Mouse (Mus musculus): ENCODE results near the gene Grm7.

Gene Grm7

DNA sequence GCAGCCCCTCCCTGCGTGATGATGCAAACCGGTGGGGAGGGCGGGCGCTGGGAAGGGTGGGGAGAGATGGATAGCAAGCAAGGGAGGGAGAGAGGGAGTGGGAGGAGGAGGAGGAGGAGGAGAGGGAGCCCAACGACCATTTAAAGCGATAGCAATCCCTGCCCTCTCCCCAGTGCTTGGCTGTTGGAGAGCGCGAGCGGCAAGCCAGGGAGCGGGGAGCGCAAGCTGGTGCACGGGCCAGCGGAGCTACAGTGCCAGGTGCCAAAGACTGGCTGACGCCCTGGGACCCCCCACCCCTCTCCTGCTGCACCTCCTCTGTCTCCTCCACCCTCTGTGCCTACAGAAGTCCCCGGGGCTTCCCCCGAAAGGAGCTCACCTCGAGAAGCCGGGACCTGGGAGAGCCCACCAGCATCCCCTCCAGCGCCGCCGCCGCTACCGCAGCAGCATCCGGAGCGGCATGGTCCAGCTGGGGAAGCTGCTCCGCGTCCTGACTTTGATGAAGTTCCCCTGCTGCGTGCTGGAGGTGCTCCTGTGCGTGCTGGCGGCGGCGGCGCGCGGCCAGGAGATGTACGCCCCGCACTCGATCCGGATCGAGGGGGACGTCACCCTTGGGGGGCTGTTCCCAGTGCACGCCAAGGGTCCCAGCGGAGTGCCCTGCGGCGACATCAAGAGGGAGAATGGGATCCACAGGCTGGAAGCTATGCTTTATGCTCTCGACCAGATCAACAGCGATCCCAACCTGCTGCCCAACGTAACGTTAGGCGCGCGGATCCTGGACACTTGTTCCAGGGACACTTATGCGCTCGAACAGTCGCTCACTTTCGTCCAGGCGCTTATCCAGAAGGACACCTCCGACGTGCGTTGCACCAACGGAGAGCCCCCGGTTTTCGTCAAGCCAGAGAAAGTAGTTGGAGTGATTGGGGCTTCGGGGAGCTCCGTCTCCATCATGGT lies at the start of gene Grm7:
Gene Grm7, plus strand, starts transcription at position 171 of the 951 bp plus-strand sequence.
- DNase-seq = peak; percentile 77

GRCm38 (mm10) chr6:110645041-110645410 lies 355 bp upstream of the Grm7 start:
- no peak for DNase-seq

DNA sequence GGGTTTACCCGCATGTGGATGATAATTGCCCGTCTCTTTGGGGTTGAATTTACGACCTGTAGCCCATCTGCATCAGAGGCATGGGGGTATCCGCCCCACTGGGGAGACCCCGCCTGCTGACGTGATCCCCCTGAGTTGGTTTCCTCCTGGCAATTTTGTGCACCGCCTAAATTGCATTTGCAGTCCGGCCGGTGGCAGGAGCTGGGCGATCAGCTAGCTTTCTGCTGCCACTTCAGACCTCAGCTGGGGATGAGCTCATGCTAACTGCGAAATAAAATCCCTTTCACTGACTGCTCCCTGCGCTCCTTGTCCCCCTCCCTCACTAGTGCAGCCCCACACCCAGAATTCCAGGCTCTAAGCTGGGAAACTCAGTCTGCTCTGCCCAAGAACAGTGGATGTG lies 1.5 kb downstream of the Grm7 start:
- DNase-seq = peak; percentile 49

- no peak for DNase-seq
Measured at GRCm38 (mm10) chr6:110649227-110649626, 3.8 kb downstream of the Grm7 start.

DNA sequence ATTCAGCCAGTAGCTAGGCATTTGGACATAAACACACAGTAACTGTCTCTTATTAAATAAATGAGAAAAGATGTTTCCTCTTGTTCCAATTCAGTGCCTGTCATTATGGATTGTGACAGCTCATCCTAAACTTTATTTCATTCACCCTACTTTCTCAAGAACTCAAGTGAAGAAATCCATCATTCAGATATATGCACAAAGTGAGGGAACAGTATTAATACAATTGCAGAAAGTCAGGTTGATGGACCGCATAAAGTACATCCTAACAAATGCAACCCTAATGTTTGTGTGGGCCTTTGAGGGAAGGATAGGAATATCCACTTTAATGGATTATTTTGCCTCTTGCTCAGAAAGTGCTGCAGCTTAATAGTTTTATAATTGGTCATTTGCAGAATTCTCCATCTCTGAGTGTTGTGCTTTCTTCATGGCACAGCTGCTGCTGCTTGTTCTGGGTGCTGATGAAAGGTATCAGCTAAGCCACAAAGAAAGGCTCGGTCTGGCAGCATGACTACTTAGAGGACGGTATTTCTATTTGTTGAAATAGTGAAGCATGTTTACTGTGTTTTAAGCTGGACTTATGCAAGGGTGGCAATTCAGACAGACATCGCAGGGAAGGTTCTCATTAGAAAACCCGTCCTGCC lies 8.1 kb downstream of the Grm7 start:
- DNase-seq = no peak

GRCm38 (mm10) chr6:110664436-110664835 lies 19.1 kb downstream of the Grm7 start:
- no peak for DNase-seq

DNA sequence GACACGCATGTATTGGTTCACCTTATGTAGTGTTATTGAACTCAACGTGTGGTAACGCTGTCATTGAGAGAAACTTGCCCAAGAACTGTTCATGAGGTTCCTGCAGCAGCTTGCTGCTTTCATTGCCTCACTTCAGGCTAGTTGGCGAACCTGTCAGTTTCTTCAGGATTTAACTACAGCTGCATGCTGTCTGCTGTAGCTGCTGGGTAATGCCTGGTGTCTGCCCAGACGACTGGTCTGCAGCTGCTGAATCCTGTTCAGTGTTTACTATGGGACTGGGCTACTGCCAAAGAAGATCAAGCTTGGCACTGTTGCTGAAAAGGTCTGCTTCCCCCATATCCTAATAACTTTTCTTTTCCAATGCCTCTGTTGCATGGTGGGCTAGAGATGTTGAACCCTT lies 23.1 kb downstream of the Grm7 start:
- DNase-seq = no peak

- DNase-seq = peak; percentile 15
Measured at GRCm38 (mm10) chr6:110690954-110691353, 45.6 kb downstream of the Grm7 start.

DNA sequence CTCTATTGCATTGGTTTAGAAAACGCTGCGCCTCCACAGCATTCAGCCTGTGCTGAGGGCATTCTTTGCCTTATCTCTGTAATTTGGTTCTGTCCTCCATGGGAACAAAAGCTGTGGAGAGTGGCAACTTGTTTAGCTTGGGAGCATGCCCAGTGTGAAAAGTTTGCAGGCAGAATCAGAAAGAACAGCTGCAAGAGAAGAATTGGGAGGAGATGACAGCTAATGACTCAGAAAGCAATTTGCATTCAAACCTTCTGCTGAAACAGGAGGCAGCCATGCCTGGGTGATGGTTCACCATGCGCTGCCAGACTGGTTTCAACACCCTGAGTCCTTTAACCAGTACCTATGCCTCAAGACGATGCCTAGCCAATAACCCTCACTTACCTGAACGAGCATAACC lies 64.4 kb downstream of the Grm7 start:
- DNase-seq = peak; percentile 76

- no peak for DNase-seq
Measured at GRCm38 (mm10) chr6:110714943-110715342, 69.6 kb downstream of the Grm7 start.

DNA sequence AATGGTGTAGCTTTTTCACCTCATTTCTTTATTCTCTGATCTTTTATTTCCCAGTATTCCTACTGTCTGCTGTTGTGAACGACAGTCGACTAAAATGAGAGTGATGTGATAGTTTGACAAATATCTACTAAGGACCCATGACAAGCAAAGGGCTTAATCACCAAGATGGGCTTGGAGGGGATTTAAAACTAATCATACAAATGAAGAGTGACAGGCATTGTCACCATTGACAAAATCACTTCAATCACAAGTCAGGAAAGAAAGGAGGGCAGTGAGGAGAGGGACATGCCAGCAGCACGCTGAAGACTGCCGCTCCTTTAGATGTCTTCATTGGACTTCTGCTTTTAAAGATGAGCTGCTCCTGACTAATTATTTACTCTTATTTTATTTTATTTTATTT lies 78.0 kb downstream of the Grm7 start:
- DNase-seq = no peak

DNA sequence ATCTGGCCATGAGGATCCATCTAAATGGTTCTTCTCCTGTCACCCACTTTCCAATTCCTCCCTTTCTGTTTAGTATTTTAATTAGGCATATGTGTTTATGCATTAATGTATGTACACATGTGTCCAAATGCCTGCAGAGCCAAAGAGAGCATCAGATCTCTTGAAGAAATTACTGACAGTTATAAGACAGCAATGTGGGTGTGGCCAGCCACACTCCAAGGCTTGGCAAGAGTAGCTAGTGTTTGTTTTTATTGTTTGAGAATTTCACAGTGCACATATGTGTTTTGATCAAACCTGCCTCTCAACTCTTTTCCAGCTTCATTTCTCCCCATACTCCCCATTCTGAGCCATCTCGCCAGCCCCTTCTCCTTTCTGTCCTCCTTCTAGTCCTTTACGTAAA lies 88.5 kb downstream of the Grm7 start:
- DNase-seq = no peak

DNA sequence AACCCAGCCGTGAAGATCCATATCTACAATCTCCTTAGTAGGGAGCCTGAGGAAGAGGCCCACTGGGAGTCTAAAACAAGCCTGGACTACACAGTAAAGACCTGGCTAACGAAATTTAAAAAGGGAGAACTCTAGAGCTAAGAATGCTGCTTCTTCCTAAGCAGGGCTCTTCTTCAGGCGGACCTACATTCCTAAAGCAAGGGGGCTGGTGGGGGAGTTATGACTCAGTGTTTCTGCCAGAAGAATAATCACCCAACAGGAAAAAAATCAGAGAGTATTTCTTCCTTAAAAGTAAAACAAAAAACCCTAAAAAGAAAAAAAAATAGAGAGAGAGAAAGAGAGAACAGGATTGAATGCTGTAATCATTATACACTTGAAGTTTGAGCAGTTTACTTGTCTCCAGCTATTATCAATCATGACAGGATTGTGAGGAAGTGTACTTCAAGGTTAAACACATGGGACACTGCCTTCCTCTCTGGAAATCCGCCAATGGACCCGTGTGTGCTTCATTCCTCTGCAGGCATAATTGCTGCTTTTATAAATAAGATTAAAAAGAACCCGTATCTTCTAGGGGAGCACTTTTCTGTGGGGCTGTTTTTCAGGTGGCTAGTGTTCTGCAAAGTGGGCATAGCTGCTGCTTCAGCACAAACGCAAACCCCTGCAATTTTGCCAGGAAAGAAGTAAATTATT lies 98.7 kb downstream of the Grm7 start:
- no peak for DNase-seq

DNA sequence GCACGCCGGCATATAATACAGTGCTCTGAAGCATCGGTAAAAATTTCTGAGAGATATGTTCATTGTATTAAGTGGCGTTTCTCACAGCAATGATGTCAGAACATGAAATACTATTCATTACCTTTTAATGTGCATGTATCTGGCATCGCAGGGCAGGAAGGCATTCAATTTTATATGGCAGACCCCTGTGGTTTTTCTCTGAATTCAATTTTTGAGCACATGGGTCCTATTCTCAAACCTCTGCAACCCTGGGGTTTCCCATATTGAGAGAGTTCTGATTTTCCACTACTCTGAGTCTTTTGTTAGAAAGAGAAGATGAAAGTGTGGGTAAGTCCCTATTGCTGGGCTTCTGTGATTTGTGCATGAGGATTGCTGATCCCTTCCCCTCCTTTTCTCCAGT lies 110.5 kb downstream of the Grm7 start:
- no peak for DNase-seq

DNA sequence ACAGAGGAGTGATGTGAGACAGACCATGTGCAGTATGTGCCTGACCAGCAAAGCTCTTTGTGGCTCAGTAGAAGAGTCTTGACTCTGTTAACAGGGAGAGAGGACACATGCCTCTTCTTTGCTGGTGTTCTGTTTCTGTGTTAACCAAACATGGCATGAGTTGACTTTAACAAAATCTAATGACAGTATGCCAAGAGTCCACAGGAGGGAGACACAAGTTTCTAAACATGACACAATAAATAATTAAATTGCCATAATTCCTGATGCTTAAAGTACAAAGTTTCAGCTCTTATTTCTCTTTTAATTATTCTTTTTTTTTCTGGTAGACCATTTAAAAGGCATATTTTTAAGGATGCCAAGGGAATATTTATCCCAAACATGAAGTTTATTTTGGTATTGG lies 124.2 kb downstream of the Grm7 start:
- DNase-seq = no peak

DNA sequence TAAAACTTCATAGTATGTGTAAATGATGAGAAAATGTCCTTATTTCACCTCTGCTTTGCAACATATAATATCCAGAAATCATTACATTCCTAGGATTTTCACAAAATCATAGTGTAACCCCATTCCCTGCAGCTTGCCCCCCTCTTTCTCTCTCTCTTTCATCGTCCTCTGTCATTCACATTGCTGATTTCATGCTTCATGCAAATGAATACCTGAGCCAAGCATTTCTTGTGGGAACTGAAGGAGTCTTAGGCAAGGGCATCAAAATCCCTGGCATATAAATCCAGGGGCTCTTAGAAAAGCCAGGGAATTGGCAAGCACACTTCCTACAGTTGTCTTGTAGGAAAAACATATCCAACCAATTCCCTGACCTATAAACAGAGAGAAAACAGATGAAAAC lies 127.3 kb downstream of the Grm7 start:
- no peak for DNase-seq

GRCm38 (mm10) chr6:110776046-110776445 lies 130.7 kb downstream of the Grm7 start:
- DNase-seq = no peak

- DNase-seq = no peak
Measured at GRCm38 (mm10) chr6:110785497-110785928, 140.1 kb downstream of the Grm7 start.

GRCm38 (mm10) chr6:110792696-110793095 lies 147.3 kb downstream of the Grm7 start:
- no peak for DNase-seq

- no peak for DNase-seq
Measured at GRCm38 (mm10) chr6:110807481-110807880, 162.1 kb downstream of the Grm7 start.

- DNase-seq = no peak
Measured at GRCm38 (mm10) chr6:110812214-110812613, 166.8 kb downstream of the Grm7 start.

- DNase-seq = peak; percentile 9
Measured at GRCm38 (mm10) chr6:110818236-110818635, 172.9 kb downstream of the Grm7 start.

DNA sequence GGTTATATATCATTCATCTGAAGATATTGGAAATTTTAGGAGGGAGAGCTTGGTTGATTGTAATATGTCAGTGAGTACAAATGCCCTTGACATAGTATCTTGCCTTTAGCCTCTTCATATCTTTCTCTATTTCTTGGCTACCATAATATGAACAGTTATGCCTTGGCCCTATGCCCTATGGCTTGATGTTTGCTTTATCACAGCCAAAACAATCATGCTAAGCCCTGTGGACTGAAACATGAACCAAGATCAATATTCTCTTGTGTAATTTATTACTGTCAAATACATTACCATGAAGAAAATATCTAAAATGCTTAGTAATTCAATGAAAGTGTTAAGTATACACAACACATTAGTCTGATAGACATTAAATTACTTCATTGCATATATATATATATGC lies 222.9 kb downstream of the Grm7 start:
- no peak for DNase-seq

GRCm38 (mm10) chr6:110982013-110982412 lies 336.6 kb downstream of the Grm7 start:
- DNase-seq = peak; percentile 29
